In genomic region chr2:154865696-154866095, GRCm38 (mm10) we compare ENCODE assay signal across 17 mouse cellular contexts.
"Had no signal": no experiment of that assay in that cellular context is flagged by ENCODE, and none has a peak within 500 bp of the region (broad histone marks: within the 10 kb centered on the region; RNA-seq: fewer than 3 reads in every experiment).

No protein-coding gene starts in this region.

- H3K4me1 ChIP-seq: kidney, embryonic 15.5 days; limb, embryonic 12.5 days; limb, embryonic 15.5 days; midbrain, embryonic 12.5 days; midbrain, embryonic 15.5 days had no signal

- H3K27me3 ChIP-seq: kidney, embryonic 15.5 days; limb, embryonic 12.5 days; limb, embryonic 15.5 days; midbrain, embryonic 12.5 days; midbrain, embryonic 15.5 days had no signal

- ATAC-seq: liver, postnatal 0 days; lung, postnatal 0 days; midbrain, embryonic 15.5 days had no signal

- DNase-seq: kidney, postnatal 10 days; kidney, postnatal 36 days; layer of hippocampus, postnatal 36 days; left cerebral cortex, postnatal 4 days; liver, postnatal 0 days; lung, embryonic 14.5 days; thymus, adult 18-20 months; thymus, postnatal 36 days had no signal

- H3K4me3 ChIP-seq: kidney, embryonic 15.5 days; limb, embryonic 12.5 days; limb, embryonic 15.5 days; midbrain, embryonic 12.5 days; midbrain, embryonic 15.5 days had no signal

- H3K27ac ChIP-seq: kidney, embryonic 15.5 days; limb, embryonic 12.5 days; limb, embryonic 15.5 days; liver, embryonic 14.5 days; macrophage; midbrain, embryonic 12.5 days; midbrain, embryonic 15.5 days had no signal

- H3K9ac ChIP-seq: kidney, embryonic 15.5 days; limb, embryonic 12.5 days; limb, embryonic 15.5 days; liver, embryonic 14.5 days; liver, postnatal 0 days; lung, embryonic 14.5 days; midbrain, embryonic 12.5 days; midbrain, embryonic 15.5 days had no signal

- H3K4me2 ChIP-seq: kidney, embryonic 15.5 days; limb, embryonic 12.5 days; limb, embryonic 15.5 days; liver, embryonic 11.5 days; lung, embryonic 14.5 days; midbrain, embryonic 12.5 days; midbrain, embryonic 15.5 days had no signal

- H3K9me3 ChIP-seq: kidney, embryonic 15.5 days; limb, embryonic 12.5 days; limb, embryonic 15.5 days; midbrain, embryonic 12.5 days; midbrain, embryonic 15.5 days had no signal
